Mouse (Mus musculus) forebrain, postnatal 0 days (tissue): ENCODE data around the gene Tlr5. TPM values are rescaled to one million over a fixed set of nuclear protein-coding genes. Genes with fewer than 3 reads are reported as not detected.

ENCODE experiments used
- ATAC-seq: fragments of 200-750 bp; cut with Nextera tagmentation; 2 replicates; pipeline ENCODE4 v1.8.0; 2017; ENCODE audit warnings: mild to moderate bottlenecking, moderate library complexity
- DNase-seq: peaks from one replicate; pipeline ENCODE4 v3.0.0-alpha.2; 2015
- H3K27ac ChIP-seq: fragments of 300-500 bp; sonication (generic); 2 replicates; pipeline ENCODE4 v1.5.1; 2014; ENCODE audit warnings: low read depth, mild to moderate bottlenecking, antibody characterized with exemption, low read length, moderate library complexity, mixed read lengths
- H3K27me3 ChIP-seq: fragments of 300-500 bp; sonication (generic); 2 replicates; pipeline ENCODE4 v1.6.1; 2014; ENCODE audit warnings: mild to moderate bottlenecking, low read length, mixed read lengths; ENCODE audit not compliant: insufficient read depth
- H3K36me3 ChIP-seq: fragments of 300-500 bp; sonication (generic); 2 replicates; pipeline ENCODE4 v1.6.1; 2014; ENCODE audit warnings: mild to moderate bottlenecking, moderate library complexity; ENCODE audit not compliant: insufficient read depth
- H3K4me1 ChIP-seq: fragments of 300-500 bp; sonication (generic); 2 replicates; pipeline ENCODE4 v1.6.1; 2014; ENCODE audit warnings: antibody characterized with exemption; ENCODE audit not compliant: insufficient read depth
- H3K4me2 ChIP-seq: fragments of 300-500 bp; sonication (generic); 2 replicates; pipeline ENCODE4 v1.6.1; 2014; ENCODE audit warnings: low read depth, mild to moderate bottlenecking, moderate library complexity
- H3K4me3 ChIP-seq: fragments of 300-500 bp; sonication (generic); 2 replicates; pipeline ENCODE4 v1.5.1; 2014; ENCODE audit warnings: low read depth, low read length, mixed read lengths
- H3K9ac ChIP-seq: fragments of 300-500 bp; sonication (generic); 2 replicates; pipeline ENCODE4 v1.6.1; 2014; ENCODE audit warnings: mild to moderate bottlenecking
- H3K9me3 ChIP-seq: fragments of 300-500 bp; sonication (generic); 2 replicates; pipeline ENCODE4 v1.6.1; 2016; ENCODE audit warnings: low read length
- CTCF ChIP-seq: sonication (generic); IDR thresholded peaks from 2 replicates; pipeline ENCODE4 v1.5.1; 2016; ENCODE audit warnings: antibody characterized with exemption, control low read depth, low read depth
- WGBS: fragments of 180-500 bp; shearing (Covaris S2); extraction: QIAGEN DNeasy Blood & Tissue Kit; methylation state at CpG from one replicate; pipeline ENCODE4 v1.1.7; 2014; 5-methylcytosine and 5-hydroxymethylcytosine counted together
- polyA plus RNA-seq: library from polyadenylated mRNA; unstranded; fragments of >200 nt; fragmentation: Nextera tagmentation; extraction: Ambion mirVana; gene quantifications from 2 replicates; pipeline ENCODE4 v1.2.1, GENCODE M21; 2015
- total RNA-seq: library from RNA; depleted of rRNA; stranded (reverse); fragments of >200 nt; gene quantifications from 2 replicates; pipeline ENCODE4 v1.2.3, GENCODE M21; 2014; rRNA removed

The Tlr5 gene
- total RNA-seq = 0.38 and 0.76 TPM in 2 replicates
- polyA plus RNA-seq = 0.18 and 0.21 TPM in 2 replicates

DNA sequence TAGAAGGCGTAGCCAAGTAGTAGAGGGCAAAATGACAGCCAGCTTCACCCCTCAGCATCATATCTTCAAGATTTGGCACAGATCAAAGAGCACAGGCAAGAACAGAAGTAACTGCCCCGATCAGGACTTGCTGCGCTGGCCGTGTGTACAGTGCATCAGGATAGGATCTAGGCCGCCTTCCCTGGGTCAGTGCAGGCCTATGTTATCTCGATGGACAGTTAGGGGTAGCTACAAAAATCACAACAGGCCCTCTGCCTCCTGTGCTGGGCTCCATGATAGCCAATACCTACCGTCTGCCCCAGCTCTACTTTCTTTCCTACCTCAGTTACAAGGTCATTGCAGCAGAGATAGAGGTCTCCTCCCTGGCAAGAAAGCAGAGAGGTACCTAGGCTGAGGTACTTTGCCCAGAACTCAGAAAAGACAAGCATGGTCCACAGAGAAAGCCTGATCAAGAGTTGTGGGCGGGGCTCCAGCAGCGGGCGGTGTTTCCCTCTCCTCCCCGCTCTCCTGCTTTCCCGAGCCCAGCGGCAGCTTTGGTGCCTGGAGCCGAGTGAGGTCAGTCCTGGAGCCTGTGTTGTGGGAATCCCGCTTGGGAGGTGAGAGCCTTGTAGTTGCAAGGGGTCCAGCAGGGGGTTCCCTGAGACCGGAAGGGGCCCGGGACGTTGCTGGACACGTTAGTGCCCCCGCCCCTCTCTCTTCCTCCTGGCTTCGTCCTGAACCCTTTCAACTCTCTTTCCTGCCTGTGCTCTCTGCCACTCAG is at the start of gene Tlr5:
Gene Tlr5, plus strand, starts transcription at position 502 of the 760 bp plus-strand sequence.
- Histone ChIP-seq H3K36me3 (no peaks in the 10 kb centered on the region), H3K27me3 (no peaks in the 10 kb centered on the region), H3K27ac (no peak within 1 kb of the TSS), H3K4me1 (0 out of 2 replicates have a peak, but pooled peaks cover 11% of the 10 kb centered on the region), H3K9me3 (no peaks in the 10 kb centered on the region), H3K4me2 (peak within 1 kb of the TSS; percentile 52), H3K9ac (peak within 1 kb of the TSS; percentile 19; the same call in 1 of the 2 replicates), H3K4me3 (peak within 1 kb of the TSS; percentile 27)
- no peak for TF ChIP-seq CTCF
- 18% methylated on average over 20 of the region's 21 CpGs for WGBS
- no peak for ATAC-seq
- DNase-seq = peak; percentile 35

DNA sequence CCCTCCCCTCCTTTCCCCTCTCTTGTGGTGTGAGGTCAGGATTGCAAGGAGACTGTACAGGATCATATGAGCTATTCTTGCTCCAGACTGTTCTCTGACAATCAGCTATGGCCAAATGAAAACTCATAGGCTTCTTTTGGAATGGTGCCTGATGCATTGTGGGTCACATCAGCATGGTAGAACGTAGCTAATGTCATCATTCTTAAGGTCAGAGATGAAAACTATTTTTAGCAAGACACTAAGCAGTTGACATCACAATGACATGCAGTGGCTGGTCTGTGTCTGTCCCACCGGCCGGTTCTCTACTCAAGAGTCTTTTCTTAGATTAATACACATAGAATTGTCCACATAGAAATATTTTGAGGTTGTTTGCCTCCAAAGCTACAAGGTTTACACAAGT is 48.9 kb upstream of the Tlr5 start:
- ATAC-seq (no peak), DNase-seq (no peak)
- no peak overlapping the region for H3K27ac ChIP-seq
- TF ChIP-seq CTCF = no peak
- no peaks in the 10 kb centered on the region for H3K9me3 ChIP-seq
- no peak overlapping the region for H3K4me2 ChIP-seq
- H3K4me3 ChIP-seq = no peak overlapping the region
- 0 out of 2 replicates have a peak, but pooled peaks cover 3% of the 10 kb centered on the region for H3K4me1 ChIP-seq
- no peaks in the 10 kb centered on the region for H3K27me3 ChIP-seq
- no peaks in the 10 kb centered on the region for H3K36me3 ChIP-seq
- 85% methylated on average over 3 of the region's 3 CpGs for WGBS
- no peak overlapping the region for H3K9ac ChIP-seq

GRCm38 (mm10) chr1:182908050-182909036 is 46.2 kb upstream of the Tlr5 start:
- 0 out of 2 replicates have a peak, but pooled peaks cover 3% of the 10 kb centered on the region for H3K4me1 ChIP-seq
- WGBS = 18% methylated on average over 14 of the region's 14 CpGs
- H3K4me2 ChIP-seq = 0 out of 2 replicates have a peak overlapping the region, but pooled peaks have one; percentile 13
- no peak overlapping the region for H3K9ac ChIP-seq
- DNase-seq (peak; percentile 79), ATAC-seq (peak; percentile 87)
- H3K9me3 ChIP-seq = no peaks in the 10 kb centered on the region
- no peaks in the 10 kb centered on the region for H3K27me3 ChIP-seq
- no peaks in the 10 kb centered on the region for H3K36me3 ChIP-seq
- H3K27ac ChIP-seq = no peak overlapping the region
- TF ChIP-seq CTCF = no peak
- no peak overlapping the region for H3K4me3 ChIP-seq

- Histone ChIP-seq H3K9me3 (no peaks in the 10 kb centered on the region), H3K4me2 (no peak overlapping the region), H3K36me3 (no peaks in the 10 kb centered on the region), H3K27me3 (no peaks in the 10 kb centered on the region), H3K9ac (no peak overlapping the region), H3K4me1 (0 out of 2 replicates have a peak, but pooled peaks cover 3% of the 10 kb centered on the region), H3K4me3 (no peak overlapping the region), H3K27ac (no peak overlapping the region)
- ATAC-seq = no peak
- WGBS = 57% methylated on average over 3 of the region's 3 CpGs
- TF ChIP-seq CTCF = no peak
- no peak for DNase-seq
These were observed 45.5 kb upstream of the Tlr5 start for GRCm38 (mm10) chr1:182909066-182909465.

DNA sequence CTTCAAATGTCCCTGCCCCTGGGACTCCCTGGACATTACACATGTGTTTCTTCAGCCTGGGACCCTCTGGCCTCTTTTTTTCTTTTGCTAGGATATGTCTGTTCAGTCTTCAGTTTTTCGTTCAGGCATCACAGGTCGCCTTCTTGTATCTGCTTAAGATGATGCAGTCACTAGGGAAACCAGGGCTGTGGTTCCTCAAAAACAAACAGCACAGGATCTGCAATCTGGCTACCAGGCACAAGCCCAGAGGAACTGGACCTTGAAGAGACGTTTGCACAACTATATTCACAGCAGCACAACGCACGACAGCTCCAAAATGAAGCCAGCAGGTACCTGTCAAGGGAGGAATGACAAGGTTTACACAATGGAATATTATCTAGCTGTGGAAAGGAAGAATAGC is 45.0 kb upstream of the Tlr5 start:
- Histone ChIP-seq H3K27ac (no peak overlapping the region), H3K27me3 (no peaks in the 10 kb centered on the region), H3K4me3 (no peak overlapping the region), H3K4me2 (no peak overlapping the region), H3K4me1 (0 out of 2 replicates have a peak, but pooled peaks cover 3% of the 10 kb centered on the region), H3K9me3 (no peaks in the 10 kb centered on the region), H3K36me3 (no peaks in the 10 kb centered on the region), H3K9ac (no peak overlapping the region)
- 81% methylated on average over 5 of the region's 5 CpGs for WGBS
- no peak for ATAC-seq
- DNase-seq = no peak
- TF ChIP-seq CTCF = no peak

- Histone ChIP-seq H3K27ac (no peak overlapping the region), H3K4me1 (0 out of 2 replicates have a peak, but pooled peaks cover 3% of the 10 kb centered on the region), H3K4me3 (no peak overlapping the region), H3K4me2 (no peak overlapping the region), H3K9ac (no peak overlapping the region), H3K9me3 (no peaks in the 10 kb centered on the region), H3K36me3 (no peaks in the 10 kb centered on the region), H3K27me3 (no peaks in the 10 kb centered on the region)
- TF ChIP-seq CTCF = no peak
- ATAC-seq (no peak), DNase-seq (no peak)
- WGBS = 43% methylated on average over 2 of the region's 2 CpGs
These were observed 42.0 kb upstream of the Tlr5 start for GRCm38 (mm10) chr1:182912591-182912990.
